Mouse (Mus musculus): ENCODE data around the gene Zfp663.

DNA sequence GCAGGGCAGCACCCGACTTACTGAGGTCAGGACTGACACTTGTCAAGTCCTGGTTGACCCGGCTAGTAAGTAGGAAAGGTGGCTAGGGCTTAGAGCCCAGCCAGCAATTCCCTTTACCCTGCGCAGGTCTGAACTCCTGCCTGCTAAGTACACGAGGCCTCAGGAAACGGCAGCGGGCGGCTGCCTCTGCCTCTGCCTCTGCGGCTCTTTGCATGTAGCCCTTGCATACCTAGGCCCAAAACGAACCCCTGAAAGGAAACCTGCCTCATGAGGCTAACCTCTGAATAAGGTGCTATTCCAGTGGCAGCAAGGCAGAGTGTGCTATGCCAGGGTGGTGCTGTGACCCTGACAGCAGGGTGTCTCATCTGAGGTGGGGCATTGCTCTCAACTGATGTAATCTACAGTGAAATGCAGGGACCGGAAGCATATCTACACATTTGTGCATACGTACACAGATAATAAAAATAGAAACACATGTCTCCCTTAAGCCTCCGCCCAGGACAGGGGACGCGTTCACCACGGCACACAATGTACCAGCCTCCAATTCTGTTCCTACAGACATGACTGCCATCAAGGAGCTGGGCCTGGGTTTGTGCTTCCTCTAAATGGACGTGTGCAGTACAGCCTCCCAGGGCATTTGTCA lies 50.8 kb downstream of the Zfp663 start:
- TF ChIP-seq GATA1 (IDR thresholded peaks at IDR 0.05; ENCODE audit: borderline replicate concordance, low read length) (no peak), FLI1 (IDR thresholded peaks at IDR 0.05; ENCODE audit: low read length) (no peak)

Measured in megakaryocyte, embryonic 14.5 days (primary cell).